Mouse (Mus musculus) lung, postnatal 10 days (tissue): ENCODE data around the gene Gdnf.

Experiments
- DNase-seq: peaks from one replicate; pipeline ENCODE4 v3.0.0; 2021

The Gdnf gene

DNA sequence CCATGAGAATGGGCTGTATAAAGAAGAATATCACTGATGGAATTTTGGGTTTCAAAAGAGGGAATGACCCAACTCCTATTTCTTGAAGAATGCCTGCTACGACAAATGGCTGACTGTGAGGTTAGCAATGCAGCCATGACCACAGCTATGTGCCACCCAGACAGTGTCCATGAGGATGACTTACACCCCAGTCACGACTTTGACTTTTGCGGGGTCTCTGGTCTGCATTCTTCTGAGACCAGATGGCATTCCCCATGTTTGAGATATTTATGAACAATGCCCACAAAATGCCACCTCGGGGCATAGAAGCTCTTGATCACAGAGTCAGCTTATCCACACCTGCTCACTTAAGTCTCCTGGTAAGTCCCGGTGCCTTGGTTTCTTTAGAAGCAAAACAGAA is 52.2 kb downstream of the Gdnf start:
- no peak for DNase-seq

DNA sequence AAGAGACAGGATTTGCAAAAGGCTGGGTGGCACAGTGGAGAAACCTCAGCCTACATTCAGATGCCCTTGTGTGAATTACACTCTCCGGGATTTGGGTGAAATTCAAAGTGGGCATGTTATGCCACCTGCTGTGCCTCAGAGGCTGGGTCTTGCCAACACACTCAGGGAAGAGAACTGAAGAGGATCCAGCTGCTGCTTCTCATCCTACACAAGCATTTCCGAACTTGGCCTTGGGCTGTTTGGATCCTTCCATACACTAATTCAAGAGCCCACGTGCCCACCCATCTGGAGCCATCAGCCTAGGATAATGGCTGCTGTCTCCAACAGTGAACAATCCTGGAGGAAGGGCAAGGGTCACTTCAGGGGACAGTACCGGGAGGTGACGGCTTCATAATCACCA is 52.7 kb downstream of the Gdnf start:
- DNase-seq: no peak

DNA sequence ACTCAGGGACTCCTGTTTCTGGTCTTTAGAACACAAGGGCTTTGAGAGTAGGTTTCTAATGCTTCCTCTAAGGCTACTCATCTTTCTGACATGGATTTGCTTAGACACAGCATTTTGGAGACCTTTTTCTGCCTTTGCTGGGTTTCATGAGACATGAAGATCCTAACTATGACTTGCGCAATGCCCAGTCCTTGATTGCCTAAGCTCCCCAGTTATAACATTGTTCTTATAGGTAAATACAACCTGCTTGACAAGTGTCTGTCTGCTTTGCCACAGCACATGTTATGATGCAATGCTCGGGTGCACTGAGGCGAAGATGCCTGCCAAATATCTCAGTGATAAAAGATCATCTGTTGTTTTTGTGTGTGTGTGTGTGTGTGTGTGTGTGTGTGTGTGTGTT is 54.7 kb downstream of the Gdnf start:
- DNase-seq: no peak

DNA sequence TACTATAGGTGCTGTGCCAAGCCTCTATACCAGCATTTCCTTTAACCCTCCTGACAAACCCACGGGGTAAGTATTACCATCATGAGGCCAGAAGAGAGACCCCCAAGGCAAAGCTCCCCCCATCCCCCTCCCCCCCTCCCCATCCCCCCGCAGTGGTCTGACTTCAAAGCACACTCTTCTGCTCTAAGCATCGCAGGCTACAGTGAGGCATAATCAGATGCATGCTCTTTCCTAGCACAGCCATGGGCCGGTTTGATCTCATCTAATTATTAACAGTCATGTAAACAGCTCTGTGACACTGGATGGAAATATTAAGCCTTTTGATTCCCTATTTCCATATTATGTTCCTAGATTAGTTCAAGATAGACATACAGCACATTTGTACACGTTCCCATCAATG is 61.8 kb downstream of the Gdnf start:
- DNase-seq: no peak

DNA sequence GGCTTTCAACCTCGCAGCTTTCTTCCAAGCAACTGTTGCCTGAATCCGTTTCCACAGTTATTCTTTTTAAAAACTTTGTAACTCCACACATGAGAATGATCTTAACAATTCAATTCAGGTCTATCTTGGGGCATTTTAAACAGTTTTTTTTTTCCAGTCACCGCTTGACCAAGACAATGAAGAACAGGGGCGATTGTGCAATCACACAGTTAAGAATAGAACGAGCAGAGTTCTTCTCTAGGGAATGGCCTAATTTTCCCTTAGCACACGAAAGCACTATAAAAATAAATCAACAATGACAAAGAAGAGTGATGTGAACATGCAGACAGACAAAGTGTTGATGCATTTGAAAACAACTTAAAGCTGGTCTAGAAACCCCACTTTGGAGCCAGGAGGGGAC is 65.2 kb downstream of the Gdnf start:
- no peak for DNase-seq

DNA sequence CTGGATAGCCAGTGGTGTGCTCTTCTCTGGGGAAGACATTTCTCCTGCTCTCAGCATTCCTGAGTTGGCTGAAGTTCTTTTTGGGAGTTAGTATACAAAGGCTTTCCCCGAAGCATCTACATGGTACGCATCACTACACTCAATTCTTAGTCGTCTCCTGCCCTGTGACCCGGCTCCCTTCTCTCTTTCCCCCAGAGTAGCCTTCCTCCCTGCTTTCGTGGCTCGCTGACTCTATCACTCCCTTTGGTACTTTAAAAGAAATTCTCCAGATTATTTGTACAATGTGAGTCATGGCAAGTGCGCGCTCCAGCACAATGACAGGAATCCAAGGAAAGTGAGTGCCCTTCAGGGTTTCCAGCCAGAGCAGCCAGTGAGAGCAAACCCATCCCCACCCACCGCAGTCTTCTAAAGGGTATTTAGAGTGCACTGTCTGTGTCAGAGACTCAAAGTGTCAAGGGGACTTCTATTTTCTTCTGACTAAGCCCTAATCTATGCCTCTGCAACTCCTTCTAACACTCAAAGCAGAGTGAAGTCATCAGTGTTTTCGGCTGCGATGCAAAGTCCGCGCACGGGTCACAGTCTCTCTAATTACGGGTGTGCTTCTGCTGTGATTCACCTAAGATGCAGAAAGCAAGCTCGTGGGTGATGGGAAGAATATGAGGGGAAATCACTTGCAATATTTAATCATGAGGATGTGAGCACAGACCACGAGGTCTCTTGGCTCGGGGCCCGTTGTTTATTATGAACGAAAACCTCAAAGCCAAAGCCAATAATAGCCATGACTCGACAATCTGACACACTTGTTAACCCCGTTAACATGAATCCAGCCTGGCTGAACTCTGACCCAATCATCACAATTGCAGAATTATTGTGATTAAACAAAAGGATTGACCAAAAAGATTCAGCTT is 67.2 kb downstream of the Gdnf start:
- peak; percentile 44 for DNase-seq

DNA sequence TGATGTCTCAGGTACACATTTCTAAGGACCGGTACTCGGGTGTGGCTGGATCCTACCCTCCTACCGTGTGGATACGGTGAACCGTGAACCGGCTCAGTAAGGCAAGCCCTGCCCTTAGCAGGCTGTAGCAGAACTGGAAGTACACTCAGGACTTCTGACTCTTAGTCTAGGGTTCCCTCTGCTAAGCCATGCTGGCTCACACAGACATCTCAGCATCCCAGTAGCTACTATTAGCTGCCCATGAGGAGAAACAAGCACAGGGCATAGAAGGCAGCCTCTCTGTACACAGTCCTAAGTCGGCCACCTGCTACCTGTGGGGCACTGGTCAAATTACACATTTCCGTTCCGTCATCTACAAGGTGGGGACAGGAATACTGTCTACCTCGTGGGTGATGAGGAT is 68.2 kb downstream of the Gdnf start:
- DNase-seq: no peak

DNA sequence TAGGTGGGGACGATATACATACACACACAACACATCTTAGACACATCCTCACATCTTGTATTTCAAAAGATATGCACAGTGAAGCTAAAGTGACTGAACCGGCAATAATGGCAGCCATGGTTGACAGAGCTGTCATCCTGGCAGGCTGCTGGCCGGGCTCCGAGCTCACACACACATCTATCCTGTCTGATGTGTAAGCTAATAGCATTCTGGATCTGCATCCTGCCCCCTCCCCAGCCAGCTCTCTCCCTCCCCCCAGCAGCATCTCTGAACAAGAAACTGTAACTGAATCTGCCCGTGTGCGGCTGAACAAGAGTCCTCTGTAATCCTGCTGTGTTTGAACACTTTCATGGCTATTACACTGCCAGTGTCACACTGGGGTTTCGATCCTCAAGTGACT is 69.3 kb downstream of the Gdnf start:
- DNase-seq: no peak

DNA sequence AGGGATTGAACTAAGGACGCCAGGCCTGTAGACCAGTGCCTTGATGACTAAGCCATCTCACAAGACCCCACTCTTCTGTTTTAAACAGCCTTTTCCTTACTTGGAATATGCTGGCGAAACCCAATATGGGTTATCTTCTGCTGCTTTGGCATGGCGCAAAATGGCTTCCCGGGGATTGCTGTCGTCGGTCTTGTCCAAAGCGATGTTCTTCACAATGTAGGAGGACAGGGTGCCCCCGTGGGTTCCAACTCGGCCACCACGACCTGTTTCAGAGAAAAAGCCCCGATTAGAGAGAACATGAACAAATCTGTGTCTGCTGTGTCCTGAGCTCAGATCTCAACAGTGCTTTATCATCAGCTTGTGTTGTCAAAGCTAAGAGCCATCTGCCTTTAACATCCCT is 73.5 kb downstream of the Gdnf start:
- no peak for DNase-seq

DNA sequence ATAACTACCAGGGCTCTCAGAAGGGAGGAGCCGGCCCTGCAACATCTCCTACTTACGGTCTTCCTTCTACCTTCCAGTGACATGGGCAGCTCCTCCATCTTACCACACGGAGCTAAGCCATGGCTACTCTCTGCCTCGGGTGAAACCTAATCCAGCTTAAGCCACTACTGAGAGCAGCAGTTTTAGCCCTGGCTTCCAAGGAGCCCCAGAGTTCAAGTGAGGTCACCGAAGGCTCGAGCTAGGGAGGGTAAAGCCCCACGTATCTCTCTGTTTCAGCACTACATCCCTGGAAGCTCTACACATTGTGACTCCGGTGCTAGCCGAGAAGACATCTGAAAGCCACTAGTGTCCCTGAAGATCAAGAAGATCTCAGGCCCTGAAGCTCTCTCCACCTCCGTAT is 74.5 kb downstream of the Gdnf start:
- DNase-seq: no peak

DNA sequence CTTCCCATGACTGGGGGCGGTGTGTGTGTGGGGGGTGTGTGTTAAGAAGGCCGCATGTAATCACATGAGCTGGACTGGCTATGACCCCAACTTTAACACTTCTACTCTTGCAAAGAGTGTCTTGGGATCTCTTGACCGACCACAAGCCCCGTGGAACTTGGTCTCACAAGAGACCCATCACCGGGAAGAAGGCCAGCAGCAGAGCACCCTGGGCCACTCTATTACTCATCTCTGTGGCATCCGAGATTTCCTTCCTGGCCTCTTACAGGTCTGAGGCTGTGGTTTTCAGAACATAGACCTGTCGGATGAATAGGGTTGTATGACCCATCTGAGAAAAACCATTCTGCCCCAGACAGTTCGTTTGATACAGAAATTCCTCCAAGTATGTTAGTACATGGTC is 75.9 kb downstream of the Gdnf start:
- DNase-seq: no peak
